Mouse (Mus musculus): ENCODE data around the gene Sept6. TPM values are rescaled to one million over a fixed set of nuclear protein-coding genes. Genes with fewer than 3 reads are reported as not detected.

Sept6 gene
- total and polyA plus RNA-seq, 3 experiments, result 10.7 to 52.4 (median 16.0) TPM

- TF ChIP-seq POLR2AphosphoS5 (IDR thresholded peaks at IDR 0.05; ENCODE audit: insufficient replicate concordance, low read depth, low read length) (no peak), GATA2 (IDR thresholded peaks at IDR 0.05; ENCODE audit: borderline replicate concordance, low read depth, low read length) (no peak), CTCF (IDR thresholded peaks at IDR 0.05; ENCODE audit: low read depth, low read length) (no peak), GATA1 (IDR thresholded peaks at IDR 0.05; ENCODE audit: borderline replicate concordance, low read length) (no peak), TAL1 (conservative IDR thresholded peaks at IDR 0.05; ENCODE audit: low read depth, low read length) (no peak)
- DNase-seq (ENCODE audit: low spot score) (no peak), ATAC-seq (ENCODE audit: extremely low read depth, insufficient number of reproducible peaks, low FRiP score, poor library complexity, severe bottlenecking) (no peak)
- Histone ChIP-seq H3K36me3 (replicated peaks) (peaks cover 6% of the 10 kb centered on the region), H3K4me3 (ENCODE audit: low read depth, low read length) (no peak overlapping the region), H3K4me1 (ENCODE audit: insufficient read depth, low read depth, low read length) (peaks cover 50% of the 10 kb centered on the region), H3K27me3 (ENCODE audit: insufficient read depth, low read length) (no peaks in the 10 kb centered on the region), H3K9me3 (replicated peaks) (no peaks in the 10 kb centered on the region)
Measured at GRCm38 (mm10) chrX:36985041-36985440, 6.6 kb downstream of the Sept6 start.

GRCm38 (mm10) chrX:36983654-36984311 is 7.8 kb downstream of the Sept6 start:
- H3K4me1 ChIP-seq (ENCODE audit: insufficient read depth, low read depth, low read length), result peaks cover 45% of the 10 kb centered on the region
- no peaks in the 10 kb centered on the region for H3K9me3 ChIP-seq (replicated peaks)
- ATAC-seq (ENCODE audit: extremely low read depth, insufficient number of reproducible peaks, low FRiP score, poor library complexity, severe bottlenecking) (no peak), DNase-seq (ENCODE audit: low spot score) (no peak)
- H3K36me3 ChIP-seq (replicated peaks), result peaks cover 6% of the 10 kb centered on the region
- H3K4me3 ChIP-seq (ENCODE audit: low read depth, low read length), result no peak overlapping the region
- TF ChIP-seq TAL1 (conservative IDR thresholded peaks at IDR 0.05; ENCODE audit: low read depth, low read length) (no peak), POLR2AphosphoS5 (IDR thresholded peaks at IDR 0.05; ENCODE audit: insufficient replicate concordance, low read depth, low read length) (no peak), GATA2 (IDR thresholded peaks at IDR 0.05; ENCODE audit: borderline replicate concordance, low read depth, low read length) (no peak), CTCF (IDR thresholded peaks at IDR 0.05; ENCODE audit: low read depth, low read length) (no peak), GATA1 (IDR thresholded peaks at IDR 0.05; ENCODE audit: borderline replicate concordance, low read length) (no peak)
- H3K27me3 ChIP-seq (ENCODE audit: insufficient read depth, low read length), result no peaks in the 10 kb centered on the region

GRCm38 (mm10) chrX:36982892-36983653 is 8.5 kb downstream of the Sept6 start:
- ATAC-seq (ENCODE audit: extremely low read depth, insufficient number of reproducible peaks, low FRiP score, poor library complexity, severe bottlenecking) (no peak), DNase-seq (ENCODE audit: low spot score) (no peak)
- no peaks in the 10 kb centered on the region for H3K27me3 ChIP-seq (ENCODE audit: insufficient read depth, low read length)
- H3K4me3 ChIP-seq (ENCODE audit: low read depth, low read length), result no peak overlapping the region
- H3K9me3 ChIP-seq (replicated peaks), result no peaks in the 10 kb centered on the region
- TF ChIP-seq CTCF (IDR thresholded peaks at IDR 0.05; ENCODE audit: low read depth, low read length), result no peak
- no peak for TF ChIP-seq TAL1 (conservative IDR thresholded peaks at IDR 0.05; ENCODE audit: low read depth, low read length)
- TF ChIP-seq GATA2 (IDR thresholded peaks at IDR 0.05; ENCODE audit: borderline replicate concordance, low read depth, low read length), result no peak
- TF ChIP-seq GATA1 (IDR thresholded peaks at IDR 0.05; ENCODE audit: borderline replicate concordance, low read length), result no peak
- TF ChIP-seq POLR2AphosphoS5 (IDR thresholded peaks at IDR 0.05; ENCODE audit: insufficient replicate concordance, low read depth, low read length), result no peak
- peaks cover 40% of the 10 kb centered on the region for H3K4me1 ChIP-seq (ENCODE audit: insufficient read depth, low read depth, low read length)
- H3K36me3 ChIP-seq (replicated peaks), result peaks cover 6% of the 10 kb centered on the region

DNA sequence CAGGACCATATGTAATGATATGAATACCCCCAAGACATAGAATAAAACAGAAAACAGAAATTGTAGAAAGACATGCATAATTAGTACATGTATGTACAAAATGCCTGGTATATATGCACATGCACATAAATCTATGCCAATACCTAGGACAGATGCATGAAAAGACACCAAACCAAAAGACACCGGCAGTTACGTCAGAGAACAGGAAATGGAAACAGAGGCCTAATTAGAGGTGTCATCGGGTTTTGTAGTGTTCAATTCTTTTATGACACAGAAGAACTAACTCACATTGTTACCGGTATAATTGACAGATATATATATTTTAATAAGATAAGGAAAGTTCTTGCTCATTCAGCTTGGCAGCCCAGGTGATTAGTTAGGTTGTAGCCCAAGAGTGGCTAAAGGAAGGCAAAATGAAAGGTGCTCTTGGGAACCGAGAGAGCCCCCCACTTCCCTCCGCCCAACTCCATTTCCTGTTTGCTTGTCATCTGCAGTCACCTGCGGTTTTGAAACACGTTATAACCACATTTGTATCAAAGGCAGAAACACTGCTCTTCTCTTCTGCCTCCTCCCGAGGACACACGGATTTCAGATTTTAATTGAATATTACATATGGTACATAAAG is 10.9 kb downstream of the Sept6 start:
- DNase-seq (ENCODE audit: low spot score), result no peak
- Histone ChIP-seq H3K4me1 (ENCODE audit: insufficient read depth, low read depth, low read length) (peaks cover 30% of the 10 kb centered on the region), H3K9me3 (replicated peaks) (no peaks in the 10 kb centered on the region), H3K36me3 (replicated peaks) (peaks cover 4% of the 10 kb centered on the region), H3K4me3 (ENCODE audit: low read depth, low read length) (no peak overlapping the region; the same call in 1 of the 2 replicates), H3K27me3 (ENCODE audit: insufficient read depth, low read length) (no peaks in the 10 kb centered on the region)
- TF ChIP-seq GATA1 (IDR thresholded peaks at IDR 0.05; ENCODE audit: borderline replicate concordance, low read length) (no peak), TAL1 (conservative IDR thresholded peaks at IDR 0.05; ENCODE audit: low read depth, low read length) (no peak), GATA2 (IDR thresholded peaks at IDR 0.05; ENCODE audit: borderline replicate concordance, low read depth, low read length) (no peak), POLR2AphosphoS5 (IDR thresholded peaks at IDR 0.05; ENCODE audit: insufficient replicate concordance, low read depth, low read length) (no peak), CTCF (IDR thresholded peaks at IDR 0.05; ENCODE audit: low read depth, low read length) (no peak)
- no peak; the same call in 1 of the 2 replicates for ATAC-seq (ENCODE audit: extremely low read depth, insufficient number of reproducible peaks, low FRiP score, poor library complexity, severe bottlenecking)

DNA sequence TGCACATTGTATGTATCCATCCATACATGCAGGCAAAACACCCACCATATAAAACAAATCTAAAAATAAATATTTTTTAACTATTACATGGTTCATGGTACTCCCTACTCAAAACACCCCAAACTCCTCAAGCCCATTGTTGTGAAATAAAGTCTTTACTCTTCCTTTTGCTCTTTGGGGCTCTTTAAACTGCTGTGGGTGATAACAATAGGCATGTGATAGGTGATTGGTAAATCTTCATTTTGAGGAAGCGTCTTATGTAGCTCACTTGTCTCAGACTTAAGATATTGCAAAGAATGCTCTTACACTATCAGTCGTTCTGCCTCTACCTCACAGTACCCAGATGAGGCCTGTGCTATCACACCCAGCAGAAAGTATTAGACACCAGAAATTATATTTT is 13.7 kb downstream of the Sept6 start:
- ATAC-seq (ENCODE audit: extremely low read depth, insufficient number of reproducible peaks, low FRiP score, poor library complexity, severe bottlenecking) (no peak), DNase-seq (ENCODE audit: low spot score) (no peak)
- no peaks in the 10 kb centered on the region for H3K9me3 ChIP-seq (replicated peaks)
- H3K36me3 ChIP-seq (replicated peaks), result peaks cover 11% of the 10 kb centered on the region
- TF ChIP-seq POLR2AphosphoS5 (IDR thresholded peaks at IDR 0.05; ENCODE audit: insufficient replicate concordance, low read depth, low read length), result no peak
- no peak for TF ChIP-seq GATA2 (IDR thresholded peaks at IDR 0.05; ENCODE audit: borderline replicate concordance, low read depth, low read length)
- no peak for TF ChIP-seq CTCF (IDR thresholded peaks at IDR 0.05; ENCODE audit: low read depth, low read length)
- TF ChIP-seq GATA1 (IDR thresholded peaks at IDR 0.05; ENCODE audit: borderline replicate concordance, low read length), result no peak
- TF ChIP-seq TAL1 (conservative IDR thresholded peaks at IDR 0.05; ENCODE audit: low read depth, low read length), result no peak
- no peaks in the 10 kb centered on the region for H3K27me3 ChIP-seq (ENCODE audit: insufficient read depth, low read length)
- H3K4me3 ChIP-seq (ENCODE audit: low read depth, low read length), result no peak overlapping the region
- H3K4me1 ChIP-seq (ENCODE audit: insufficient read depth, low read depth, low read length), result peaks cover 13% of the 10 kb centered on the region

GRCm38 (mm10) chrX:36976980-36977379 is 14.6 kb downstream of the Sept6 start:
- TF ChIP-seq POLR2AphosphoS5 (IDR thresholded peaks at IDR 0.05; ENCODE audit: insufficient replicate concordance, low read depth, low read length), result no peak
- no peak for TF ChIP-seq TAL1 (conservative IDR thresholded peaks at IDR 0.05; ENCODE audit: low read depth, low read length)
- TF ChIP-seq GATA1 (IDR thresholded peaks at IDR 0.05; ENCODE audit: borderline replicate concordance, low read length), result no peak
- no peak for TF ChIP-seq GATA2 (IDR thresholded peaks at IDR 0.05; ENCODE audit: borderline replicate concordance, low read depth, low read length)
- no peak for TF ChIP-seq CTCF (IDR thresholded peaks at IDR 0.05; ENCODE audit: low read depth, low read length)
- ATAC-seq (ENCODE audit: extremely low read depth, insufficient number of reproducible peaks, low FRiP score, poor library complexity, severe bottlenecking), result no peak
- Histone ChIP-seq H3K9me3 (replicated peaks) (no peaks in the 10 kb centered on the region), H3K4me1 (ENCODE audit: insufficient read depth, low read depth, low read length) (peaks cover 12% of the 10 kb centered on the region), H3K27me3 (ENCODE audit: insufficient read depth, low read length) (no peaks in the 10 kb centered on the region), H3K4me3 (ENCODE audit: low read depth, low read length) (no peak overlapping the region), H3K36me3 (replicated peaks) (peaks cover 13% of the 10 kb centered on the region)
- DNase-seq (ENCODE audit: low spot score), result no peak
